Mouse (Mus musculus) layer of hippocampus, postnatal 25 days (tissue): ENCODE measurements around the gene Hes5. TPM values are rescaled to one million over a fixed set of nuclear protein-coding genes. Genes with fewer than 3 reads are reported as not detected.

Source experiments
- DNase-seq, 2 experiments: peaks; one replicate each; pipeline ENCODE4 v3.0.0; 2022; ENCODE audit warnings: mixed read lengths in 2 of 2, low spot score in 1 of 2; ENCODE audit errors: extremely low spot score in 1 of 2
- total RNA-seq, 2 experiments: library from RNA; stranded (reverse); gene quantifications; 2 replicates each; pipeline ENCODE4 v1.2.3; 2021

Gene Hes5
- total RNA-seq, 2 experiments from 2014 or later: 30.2 to 37.9 TPM

GRCm38 (mm10) chr4:154941831-154942230, 18.9 kb upstream of the Hes5 start:
- DNase-seq: no peak

- DNase-seq: no peak
These were observed 17.9 kb upstream of the Hes5 start for GRCm38 (mm10) chr4:154942632-154943322.

GRCm38 (mm10) chr4:154943323-154944039, 17.2 kb upstream of the Hes5 start:
- no peak for DNase-seq

- peak in 1 of 2 experiments; percentile 57 for DNase-seq
These were observed 16.6 kb upstream of the Hes5 start for GRCm38 (mm10) chr4:154944121-154944590.

GRCm38 (mm10) chr4:154946319-154946718, 14.4 kb upstream of the Hes5 start:
- no peak for DNase-seq

- DNase-seq: peak in 1 of 2 experiments; percentile 44
These were observed 12.4 kb upstream of the Hes5 start for GRCm38 (mm10) chr4:154948066-154948939.

DNA sequence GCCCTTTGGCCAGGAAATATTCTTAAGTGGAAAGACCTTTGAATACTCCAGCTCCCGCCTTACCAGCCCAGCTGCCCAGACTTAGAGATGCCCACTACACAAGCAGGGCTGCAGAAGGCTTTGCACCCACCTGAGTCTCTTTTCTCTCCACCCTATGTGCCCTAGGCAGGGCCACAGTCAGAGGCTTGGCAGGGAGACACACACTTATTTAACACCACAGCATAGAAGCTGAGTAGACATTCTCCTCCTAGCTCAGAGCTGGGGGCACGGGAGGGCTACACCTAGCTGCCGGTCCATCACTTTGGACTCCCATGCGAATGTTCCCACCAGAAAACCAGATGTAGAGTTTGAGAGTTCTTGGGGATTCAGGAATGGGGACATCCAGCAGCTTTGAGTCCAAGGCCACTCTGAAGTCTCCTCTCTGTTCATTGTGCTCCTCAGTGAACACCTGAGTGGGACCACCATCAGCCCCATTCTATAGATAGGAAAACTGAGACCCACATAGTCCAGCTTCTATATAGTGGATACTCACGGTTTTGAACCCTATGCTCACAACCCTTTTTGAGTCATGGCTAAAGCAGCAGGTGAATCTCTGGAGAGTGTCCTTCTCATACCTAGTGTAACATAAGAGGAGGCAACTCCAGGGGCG, 11.7 kb upstream of the Hes5 start:
- no peak for DNase-seq

GRCm38 (mm10) chr4:154949589-154949982, 11.1 kb upstream of the Hes5 start:
- no peak for DNase-seq

GRCm38 (mm10) chr4:154952461-154953241, 8.1 kb upstream of the Hes5 start:
- DNase-seq: no peak

DNA sequence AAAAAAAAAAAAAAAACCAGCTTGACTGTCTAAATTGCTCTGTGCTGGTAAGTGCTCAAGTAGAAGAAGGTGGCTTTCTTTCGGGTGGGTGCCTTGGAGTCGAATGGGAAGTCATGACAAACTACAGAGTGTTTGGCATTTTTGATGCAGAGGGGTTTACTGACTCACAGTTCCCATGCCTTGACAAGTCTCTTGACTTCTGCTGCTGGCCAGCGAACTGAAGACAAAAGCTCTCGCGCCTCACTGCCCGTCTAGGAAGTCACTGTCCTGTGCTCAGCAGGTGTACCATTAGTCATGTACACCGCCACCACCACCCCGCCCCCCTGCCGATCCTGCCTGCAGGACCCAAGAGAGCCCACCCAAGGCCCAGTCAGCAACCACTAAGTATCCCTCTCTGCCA, 4.1 kb upstream of the Hes5 start:
- DNase-seq: no peak

GRCm38 (mm10) chr4:154957289-154957993, 3.3 kb upstream of the Hes5 start:
- DNase-seq: no peak

GRCm38 (mm10) chr4:154958171-154958570, 2.6 kb upstream of the Hes5 start:
- DNase-seq: peak; percentile 41 to 57

DNA sequence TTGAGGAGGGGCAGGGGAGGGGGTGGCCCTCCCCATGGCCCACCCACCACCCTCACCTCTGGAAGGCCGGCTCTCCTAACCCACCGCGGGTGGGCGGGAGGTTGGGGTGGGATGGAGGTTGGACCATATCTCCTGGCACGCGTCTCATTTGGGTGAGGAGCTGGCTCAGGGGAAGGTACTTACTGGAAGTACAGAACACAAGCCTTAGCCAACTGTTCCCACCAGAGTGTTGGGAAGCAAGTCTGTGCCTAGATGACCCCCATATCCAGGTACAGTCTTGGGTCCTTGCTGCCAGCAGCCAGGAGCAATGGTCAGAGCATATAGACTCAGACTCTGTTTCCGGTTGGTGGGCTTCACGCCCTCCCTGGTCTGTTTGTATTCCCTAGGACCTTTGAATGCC, 2.1 kb upstream of the Hes5 start:
- no peak for DNase-seq

- no peak for DNase-seq
These were observed 568 bp upstream of the Hes5 start for GRCm38 (mm10) chr4:154960021-154960689.

DNA sequence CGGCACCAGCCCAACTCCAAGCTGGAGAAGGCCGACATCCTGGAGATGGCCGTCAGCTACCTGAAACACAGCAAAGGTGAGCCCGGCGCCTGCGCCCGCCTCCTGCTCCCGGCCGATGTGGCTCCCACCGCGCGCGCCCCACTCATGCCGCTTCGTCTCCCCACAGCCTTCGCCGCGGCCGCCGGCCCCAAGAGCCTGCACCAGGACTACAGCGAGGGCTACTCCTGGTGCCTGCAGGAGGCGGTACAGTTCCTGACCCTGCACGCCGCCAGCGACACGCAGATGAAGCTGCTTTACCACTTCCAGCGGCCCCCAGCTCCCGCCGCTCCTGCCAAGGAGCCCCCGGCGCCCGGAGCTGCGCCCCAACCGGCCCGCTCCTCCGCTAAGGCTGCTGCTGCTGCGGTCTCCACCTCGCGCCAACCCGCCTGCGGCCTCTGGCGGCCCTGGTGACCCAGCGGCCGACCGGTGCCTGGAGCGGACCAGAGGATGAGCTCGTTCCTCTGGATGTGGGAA, 559 bp downstream of the Hes5 start:
- peak in 1 of 2 experiments; percentile 48 for DNase-seq

DNA sequence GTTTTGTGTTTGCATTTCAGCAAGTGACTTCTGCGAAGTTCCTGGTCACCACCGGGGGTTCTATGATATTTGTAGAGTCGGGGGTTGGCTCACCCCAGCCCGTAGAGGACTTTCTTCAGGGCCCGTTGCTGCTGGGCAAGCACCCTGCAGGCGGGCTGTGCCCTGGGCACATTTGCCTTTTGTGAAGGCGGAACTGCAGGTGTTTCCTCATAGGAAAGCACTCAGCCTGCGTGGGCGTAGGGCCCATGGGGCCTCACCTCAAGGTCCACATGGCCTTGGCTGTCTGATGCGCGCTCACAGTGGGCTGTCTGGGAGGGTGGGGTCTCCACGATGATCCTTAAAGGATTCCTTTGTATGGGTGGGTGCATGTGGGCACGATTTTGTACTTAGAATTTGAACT, 1.2 kb downstream of the Hes5 start:
- DNase-seq: no peak

GRCm38 (mm10) chr4:154962683-154963082, 2.0 kb downstream of the Hes5 start:
- DNase-seq: no peak

DNA sequence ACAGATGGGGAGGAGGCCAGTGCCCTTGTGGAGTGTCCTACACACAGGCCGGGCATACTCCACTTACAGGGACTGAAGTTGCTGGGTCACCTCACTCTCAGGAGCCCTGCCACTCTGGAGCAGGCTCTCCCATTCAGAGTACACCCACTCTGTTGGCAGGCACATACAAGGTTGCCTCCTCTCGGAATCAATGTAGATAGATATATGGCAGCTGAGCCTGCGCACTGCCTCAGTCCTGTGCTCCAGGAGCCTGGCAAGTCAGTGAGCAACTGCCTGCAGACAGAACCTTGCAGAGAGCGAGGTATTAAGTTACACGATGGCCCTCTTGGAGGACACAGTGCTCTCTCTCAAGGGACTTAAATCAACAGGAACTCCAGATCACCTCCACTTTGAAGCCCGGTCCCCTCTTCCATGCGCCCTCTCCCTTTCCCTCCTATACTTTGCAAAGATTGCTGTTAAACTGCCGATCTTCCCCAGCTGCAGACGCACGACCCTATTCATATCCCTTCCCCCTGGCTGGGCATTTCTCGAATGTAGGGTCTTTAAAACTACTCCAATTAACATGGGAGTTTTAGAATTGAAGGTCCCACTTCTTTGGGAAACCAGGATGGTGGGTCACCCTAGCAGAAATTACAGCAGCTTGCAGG, 2.6 kb downstream of the Hes5 start:
- DNase-seq: no peak
